Mouse (Mus musculus): ENCODE results near the gene Cnbd2. TPM values are rescaled to one million over a fixed set of nuclear protein-coding genes. Genes with fewer than 3 reads are reported as not detected.

Gene Cnbd2
- polyA plus RNA-seq, 1 experiment from 2014 or later: 6.3 TPM

- WGBS: under 1% methylated on average over 47 of the region's 53 CpGs
- Histone ChIP-seq H3K27ac (replicated peaks) (peak overlapping the region; percentile 99), H3K9me3 (ENCODE audit: control insufficient read depth, low read length) (no peaks in the 10 kb centered on the region), H3K27me3 (ENCODE audit: control insufficient read depth, insufficient read depth, low read length) (no peaks in the 10 kb centered on the region), H3K4me1 (replicated peaks; ENCODE audit: control insufficient read depth, insufficient read depth) (0 out of 2 replicates have a peak, but pooled peaks cover 3% of the 10 kb centered on the region), H3K4me3 (ENCODE audit: low read depth, low read length) (peak overlapping the region; percentile 95), H3K9ac (ENCODE audit: low read length) (peak overlapping the region; percentile 96), H3K36me3 (ENCODE audit: control insufficient read depth, insufficient read depth, low read length) (no peaks in the 10 kb centered on the region), H3K4me2 (replicated peaks; ENCODE audit: low read depth) (peak overlapping the region; percentile 80)
- ATAC-seq (ENCODE audit: low FRiP score, low TSS enrichment) (peak; percentile 77), DNase-seq (ENCODE audit: low spot score) (peak; percentile 77)
- no peak for TF ChIP-seq EP300 (optimal IDR thresholded peaks at IDR 0.05)
- no peak for TF ChIP-seq CTCF (IDR thresholded peaks at IDR 0.05; ENCODE audit: low read depth)
Measured at GRCm38 (mm10) chr2:156311841-156312291, 233 bp upstream of the Cnbd2 start.

- no peaks in the 10 kb centered on the region for H3K9me3 ChIP-seq (ENCODE audit: control insufficient read depth, low read length)
- no peaks in the 10 kb centered on the region for H3K36me3 ChIP-seq (ENCODE audit: control insufficient read depth, insufficient read depth, low read length)
- H3K27ac ChIP-seq (replicated peaks): no peak overlapping the region
- H3K4me2 ChIP-seq (replicated peaks; ENCODE audit: low read depth): peak overlapping the region; percentile 80
- WGBS: 39% methylated on average over 3 of the region's 3 CpGs
- no peak for TF ChIP-seq EP300 (optimal IDR thresholded peaks at IDR 0.05)
- TF ChIP-seq CTCF (IDR thresholded peaks at IDR 0.05; ENCODE audit: low read depth): peak; percentile 42
- H3K4me1 ChIP-seq (replicated peaks; ENCODE audit: control insufficient read depth, insufficient read depth): 0 out of 2 replicates have a peak, but pooled peaks cover 3% of the 10 kb centered on the region
- DNase-seq (ENCODE audit: low spot score) (no peak), ATAC-seq (ENCODE audit: low FRiP score, low TSS enrichment) (no peak)
- H3K4me3 ChIP-seq (ENCODE audit: low read depth, low read length): peak overlapping the region; percentile 95
- H3K9ac ChIP-seq (ENCODE audit: low read length): peak overlapping the region; percentile 96; the same call in 1 of the 2 replicates
- no peaks in the 10 kb centered on the region for H3K27me3 ChIP-seq (ENCODE audit: control insufficient read depth, insufficient read depth, low read length)
Measured at GRCm38 (mm10) chr2:156313153-156313552, 1.1 kb downstream of the Cnbd2 start.

- Histone ChIP-seq H3K9me3 (ENCODE audit: control insufficient read depth, low read length) (no peaks in the 10 kb centered on the region), H3K4me1 (replicated peaks; ENCODE audit: control insufficient read depth, insufficient read depth) (0 out of 2 replicates have a peak, but pooled peaks cover 3% of the 10 kb centered on the region), H3K27me3 (ENCODE audit: control insufficient read depth, insufficient read depth, low read length) (no peaks in the 10 kb centered on the region), H3K9ac (ENCODE audit: low read length) (no peak overlapping the region), H3K4me3 (ENCODE audit: low read depth, low read length) (no peak overlapping the region), H3K36me3 (ENCODE audit: control insufficient read depth, insufficient read depth, low read length) (no peaks in the 10 kb centered on the region), H3K4me2 (replicated peaks; ENCODE audit: low read depth) (no peak overlapping the region), H3K27ac (replicated peaks) (no peak overlapping the region)
- TF ChIP-seq CTCF (IDR thresholded peaks at IDR 0.05; ENCODE audit: low read depth) (0 out of 2 replicates have a peak, but pooled peaks have one; percentile 8), EP300 (optimal IDR thresholded peaks at IDR 0.05) (no peak)
- WGBS: 95% methylated on average over 6 of the region's 6 CpGs
- ATAC-seq (ENCODE audit: low FRiP score, low TSS enrichment) (no peak), DNase-seq (ENCODE audit: low spot score) (no peak)
Measured at GRCm38 (mm10) chr2:156314811-156315210, 2.7 kb downstream of the Cnbd2 start.

GRCm38 (mm10) chr2:156318491-156318890 lies 6.4 kb downstream of the Cnbd2 start:
- no peaks in the 10 kb centered on the region for H3K9me3 ChIP-seq (ENCODE audit: control insufficient read depth, low read length)
- no peak overlapping the region for H3K9ac ChIP-seq (ENCODE audit: low read length)
- TF ChIP-seq CTCF (IDR thresholded peaks at IDR 0.05; ENCODE audit: low read depth) (no peak), EP300 (optimal IDR thresholded peaks at IDR 0.05) (no peak)
- no peak overlapping the region for H3K4me2 ChIP-seq (replicated peaks; ENCODE audit: low read depth)
- H3K27ac ChIP-seq (replicated peaks): no peak overlapping the region
- no peak for ATAC-seq (ENCODE audit: low FRiP score, low TSS enrichment)
- no peak overlapping the region for H3K4me3 ChIP-seq (ENCODE audit: low read depth, low read length)
- H3K27me3 ChIP-seq (ENCODE audit: control insufficient read depth, insufficient read depth, low read length): no peaks in the 10 kb centered on the region
- no peak for DNase-seq (ENCODE audit: low spot score)
- no peaks in the 10 kb centered on the region for H3K4me1 ChIP-seq (replicated peaks; ENCODE audit: control insufficient read depth, insufficient read depth)
- no peaks in the 10 kb centered on the region for H3K36me3 ChIP-seq (ENCODE audit: control insufficient read depth, insufficient read depth, low read length)

GRCm38 (mm10) chr2:156321538-156321937 lies 9.4 kb downstream of the Cnbd2 start:
- Histone ChIP-seq H3K27me3 (ENCODE audit: control insufficient read depth, insufficient read depth, low read length) (no peaks in the 10 kb centered on the region), H3K9me3 (ENCODE audit: control insufficient read depth, low read length) (no peaks in the 10 kb centered on the region), H3K4me2 (replicated peaks; ENCODE audit: low read depth) (no peak overlapping the region), H3K9ac (ENCODE audit: low read length) (no peak overlapping the region), H3K27ac (replicated peaks) (no peak overlapping the region), H3K36me3 (ENCODE audit: control insufficient read depth, insufficient read depth, low read length) (no peaks in the 10 kb centered on the region), H3K4me3 (ENCODE audit: low read depth, low read length) (no peak overlapping the region), H3K4me1 (replicated peaks; ENCODE audit: control insufficient read depth, insufficient read depth) (no peaks in the 10 kb centered on the region)
- TF ChIP-seq EP300 (optimal IDR thresholded peaks at IDR 0.05) (no peak), CTCF (IDR thresholded peaks at IDR 0.05; ENCODE audit: low read depth) (no peak)
- ATAC-seq (ENCODE audit: low FRiP score, low TSS enrichment): no peak
- WGBS: 85% methylated on average over 6 of the region's 6 CpGs
- no peak for DNase-seq (ENCODE audit: low spot score)

- TF ChIP-seq CTCF (IDR thresholded peaks at IDR 0.05; ENCODE audit: low read depth) (no peak), EP300 (optimal IDR thresholded peaks at IDR 0.05) (no peak)
- no peaks in the 10 kb centered on the region for H3K9me3 ChIP-seq (ENCODE audit: control insufficient read depth, low read length)
- peak overlapping the region; percentile 77 for H3K27ac ChIP-seq (replicated peaks)
- H3K4me1 ChIP-seq (replicated peaks; ENCODE audit: control insufficient read depth, insufficient read depth): no peaks in the 10 kb centered on the region
- DNase-seq (ENCODE audit: low spot score) (no peak), ATAC-seq (ENCODE audit: low FRiP score, low TSS enrichment) (peak; percentile 64; the same call in 1 of the 2 replicates)
- H3K9ac ChIP-seq (ENCODE audit: low read length): no peak overlapping the region
- 33% methylated on average over 6 of the region's 6 CpGs for WGBS
- no peaks in the 10 kb centered on the region for H3K36me3 ChIP-seq (ENCODE audit: control insufficient read depth, insufficient read depth, low read length)
- H3K4me3 ChIP-seq (ENCODE audit: low read depth, low read length): no peak overlapping the region
- H3K27me3 ChIP-seq (ENCODE audit: control insufficient read depth, insufficient read depth, low read length): no peaks in the 10 kb centered on the region
- peak overlapping the region; percentile 11 for H3K4me2 ChIP-seq (replicated peaks; ENCODE audit: low read depth)
Measured at GRCm38 (mm10) chr2:156324116-156324588, 12.1 kb downstream of the Cnbd2 start.
